Mouse (Mus musculus): ENCODE measurements at regions not wholly inside any gene's neighbourhood (a gene's known extent, or its start where the extent isn't known, plus 50 kb on each side); places are given as distances from the start of the nearest gene placed in this dataset.

- no peak for TF ChIP-seq CEBPB (IDR thresholded peaks at IDR 0.05; ENCODE audit: low read depth)
- TF ChIP-seq USF1 (IDR thresholded peaks at IDR 0.05; ENCODE audit: low read depth): no peak
- TF ChIP-seq FOSL1 (IDR thresholded peaks at IDR 0.05; ENCODE audit: insufficient read depth, low read length, poor library complexity, severe bottlenecking): no peak
- TF ChIP-seq MAX (IDR thresholded peaks at IDR 0.05): no peak
- TF ChIP-seq MYOG (IDR thresholded peaks at IDR 0.05; ENCODE audit: control insufficient read depth, extremely low read depth, insufficient read length): no peak
- no peaks in the 10 kb centered on the region for H3K27me3 ChIP-seq (ENCODE audit: control insufficient read depth, insufficient read depth, insufficient read length)
- H3ac ChIP-seq (ENCODE audit: control insufficient read depth, insufficient read length, low read depth): no peak overlapping the region
- H3K36me3 ChIP-seq (ENCODE audit: control insufficient read depth, insufficient read depth): no peaks in the 10 kb centered on the region
- no peak overlapping the region for H3K4me3 ChIP-seq (ENCODE audit: insufficient read depth, poor library complexity, severe bottlenecking)
- no peaks in the 10 kb centered on the region for H3K79me2 ChIP-seq (ENCODE audit: control insufficient read depth, insufficient read depth)
- H3K79me3 ChIP-seq (ENCODE audit: low read depth): no peaks in the 10 kb centered on the region
These were observed 184.3 kb downstream of the Moxd1 start for GRCm38 (mm10) chr10:24407411-24408227.

GRCm38 (mm10) chr10:24409976-24410375, 185.3 kb upstream of the Ccn2 start:
- no peaks in the 10 kb centered on the region for H3K36me3 ChIP-seq (ENCODE audit: control insufficient read depth, insufficient read depth)
- H3K79me3 ChIP-seq (ENCODE audit: low read depth): no peaks in the 10 kb centered on the region
- no peak overlapping the region for H3ac ChIP-seq (ENCODE audit: control insufficient read depth, insufficient read length, low read depth)
- no peaks in the 10 kb centered on the region for H3K79me2 ChIP-seq (ENCODE audit: control insufficient read depth, insufficient read depth)
- no peaks in the 10 kb centered on the region for H3K27me3 ChIP-seq (ENCODE audit: control insufficient read depth, insufficient read depth, insufficient read length)
- no peak overlapping the region for H3K4me3 ChIP-seq (ENCODE audit: insufficient read depth, poor library complexity, severe bottlenecking)
- TF ChIP-seq MYOD1 (IDR thresholded peaks at IDR 0.05; ENCODE audit: control insufficient read depth, insufficient read length, low read depth) (no peak), CEBPB (IDR thresholded peaks at IDR 0.05; ENCODE audit: low read depth) (no peak), MYOG (IDR thresholded peaks at IDR 0.05; ENCODE audit: control insufficient read depth, extremely low read depth, insufficient read length) (no peak), CTCF (IDR thresholded peaks at IDR 0.05; ENCODE audit: control insufficient read depth, insufficient read depth, insufficient read length) (no peak)

- Histone ChIP-seq H3K4me3 (ENCODE audit: insufficient read depth, poor library complexity, severe bottlenecking) (no peak overlapping the region), H3K36me3 (ENCODE audit: control insufficient read depth, insufficient read depth) (no peaks in the 10 kb centered on the region), H3ac (ENCODE audit: control insufficient read depth, insufficient read length, low read depth) (no peak overlapping the region), H3K79me2 (ENCODE audit: control insufficient read depth, insufficient read depth) (no peaks in the 10 kb centered on the region), H3K79me3 (ENCODE audit: low read depth) (no peaks in the 10 kb centered on the region), H3K27me3 (ENCODE audit: control insufficient read depth, insufficient read depth, insufficient read length) (no peaks in the 10 kb centered on the region)
- TF ChIP-seq MYOG (IDR thresholded peaks at IDR 0.05; ENCODE audit: control insufficient read depth, extremely low read depth, insufficient read length): no peak
- TF ChIP-seq MAX (IDR thresholded peaks at IDR 0.05): no peak
- TF ChIP-seq CTCF (IDR thresholded peaks at IDR 0.05; ENCODE audit: control insufficient read depth, insufficient read depth, insufficient read length): no peak
- no peak for TF ChIP-seq CEBPB (IDR thresholded peaks at IDR 0.05; ENCODE audit: low read depth)
These were observed 184.4 kb upstream of the Ccn2 start for GRCm38 (mm10) chr10:24410885-24411284.

- TF ChIP-seq MYOD1 (IDR thresholded peaks at IDR 0.05; ENCODE audit: control insufficient read depth, insufficient read length, low read depth) (no peak), MAX (IDR thresholded peaks at IDR 0.05) (no peak), USF1 (IDR thresholded peaks at IDR 0.05; ENCODE audit: low read depth) (no peak), CTCF (IDR thresholded peaks at IDR 0.05; ENCODE audit: control insufficient read depth, insufficient read depth, insufficient read length) (no peak), FOSL1 (IDR thresholded peaks at IDR 0.05; ENCODE audit: insufficient read depth, low read length, poor library complexity, severe bottlenecking) (no peak), MYOG (IDR thresholded peaks at IDR 0.05; ENCODE audit: control insufficient read depth, extremely low read depth, insufficient read length) (no peak), CEBPB (IDR thresholded peaks at IDR 0.05; ENCODE audit: low read depth) (no peak)
- Histone ChIP-seq H3K4me3 (ENCODE audit: insufficient read depth, poor library complexity, severe bottlenecking) (no peak overlapping the region), H3K27me3 (ENCODE audit: control insufficient read depth, insufficient read depth, insufficient read length) (no peaks in the 10 kb centered on the region), H3K36me3 (ENCODE audit: control insufficient read depth, insufficient read depth) (no peaks in the 10 kb centered on the region), H3K79me2 (ENCODE audit: control insufficient read depth, insufficient read depth) (no peaks in the 10 kb centered on the region), H3ac (ENCODE audit: control insufficient read depth, insufficient read length, low read depth) (no peak overlapping the region), H3K79me3 (ENCODE audit: low read depth) (no peaks in the 10 kb centered on the region)
These were observed 172.6 kb upstream of the Ccn2 start for GRCm38 (mm10) chr10:24422498-24423160.

- no peak overlapping the region for H3ac ChIP-seq (ENCODE audit: control insufficient read depth, insufficient read length, low read depth)
- H3K27me3 ChIP-seq (ENCODE audit: control insufficient read depth, insufficient read depth, insufficient read length): no peaks in the 10 kb centered on the region
- H3K36me3 ChIP-seq (ENCODE audit: control insufficient read depth, insufficient read depth): no peaks in the 10 kb centered on the region
- TF ChIP-seq USF1 (IDR thresholded peaks at IDR 0.05; ENCODE audit: low read depth) (no peak), MYOG (IDR thresholded peaks at IDR 0.05; ENCODE audit: control insufficient read depth, extremely low read depth, insufficient read length) (no peak), CEBPB (IDR thresholded peaks at IDR 0.05; ENCODE audit: low read depth) (no peak), MYOD1 (IDR thresholded peaks at IDR 0.05; ENCODE audit: control insufficient read depth, insufficient read length, low read depth) (no peak), CTCF (IDR thresholded peaks at IDR 0.05; ENCODE audit: control insufficient read depth, insufficient read depth, insufficient read length) (no peak), MAX (IDR thresholded peaks at IDR 0.05) (no peak), FOSL1 (IDR thresholded peaks at IDR 0.05; ENCODE audit: insufficient read depth, low read length, poor library complexity, severe bottlenecking) (no peak)
- H3K79me3 ChIP-seq (ENCODE audit: low read depth): no peaks in the 10 kb centered on the region
- no peaks in the 10 kb centered on the region for H3K79me2 ChIP-seq (ENCODE audit: control insufficient read depth, insufficient read depth)
- H3K4me3 ChIP-seq (ENCODE audit: insufficient read depth, poor library complexity, severe bottlenecking): no peak overlapping the region
These were observed 161.4 kb upstream of the Ccn2 start for GRCm38 (mm10) chr10:24433737-24434367.
